Mouse (Mus musculus): ENCODE measurements around the gene Fgfr2.

GRCm38 (mm10) chr7:130708940-130709339, 2414.2 kb downstream of the Fgfr2 start:
- TF ChIP-seq POLR2A (IDR thresholded peaks at IDR 0.05; ENCODE audit: borderline replicate concordance, extremely low read depth, insufficient read depth, insufficient read length, poor library complexity, severe bottlenecking) (no peak), CTCF (IDR thresholded peaks at IDR 0.05; ENCODE audit: borderline replicate concordance, extremely low read depth, insufficient read depth, insufficient read length) (no peak)

All from brain, embryonic 14.5 days (tissue).